Mouse (Mus musculus) forebrain, embryonic 14.5 days (tissue): Measurements from ENCODE around the gene Efemp2. TPM values are rescaled to one million over a fixed set of nuclear protein-coding genes. Genes with fewer than 3 reads are reported as not detected.

ENCODE experiments used
- ATAC-seq: fragments of 200-750 bp; cut with Nextera tagmentation; 2 replicates; pipeline ENCODE4 v1.8.0; 2017; ENCODE audit warnings: mild to moderate bottlenecking, moderate library complexity
- DNase-seq: peaks from one replicate; pipeline ENCODE4 v3.0.0-alpha.2; 2015; ENCODE audit warnings: low spot score
- H3K27ac ChIP-seq: fragments of 300-500 bp; sonication (generic); 2 replicates; pipeline ENCODE4 v1.5.1; 2014; ENCODE audit warnings: low read depth, mild to moderate bottlenecking, control low read depth, low read length, moderate library complexity
- H3K27me3 ChIP-seq: fragments of 300-500 bp; sonication (generic); replicated peaks from 2 replicates; pipeline ENCODE4 v1.6.1; 2014; ENCODE audit warnings: low read length, control low read depth, mixed read lengths; ENCODE audit not compliant: control insufficient read depth, insufficient read depth
- H3K36me3 ChIP-seq: fragments of 300-500 bp; sonication (generic); 2 replicates; pipeline ENCODE4 v1.6.1; 2014; ENCODE audit warnings: low read length, control low read depth; ENCODE audit not compliant: control insufficient read depth, insufficient read depth
- H3K4me1 ChIP-seq: fragments of 300-500 bp; sonication (generic); 2 replicates; pipeline ENCODE4 v1.6.1; 2014; ENCODE audit warnings: antibody characterized with exemption, low read length, control low read depth; ENCODE audit not compliant: control insufficient read depth, insufficient read depth
- H3K4me2 ChIP-seq: fragments of 300-500 bp; sonication (generic); 2 replicates; pipeline ENCODE4 v1.6.1; 2014; ENCODE audit warnings: mild to moderate bottlenecking, control low read depth, low read length
- H3K4me3 ChIP-seq: fragments of 300-500 bp; sonication (generic); 2 replicates; pipeline ENCODE4 v1.5.1; 2014; ENCODE audit warnings: low read depth, low read length, control low read depth
- H3K9ac ChIP-seq: fragments of 300-500 bp; sonication (generic); 2 replicates; pipeline ENCODE4 v1.6.1; 2014; ENCODE audit warnings: mild to moderate bottlenecking, low read length, control low read depth, moderate library complexity
- H3K9me3 ChIP-seq: fragments of 300-500 bp; sonication (generic); replicated peaks from 2 replicates; pipeline ENCODE4 v1.6.1; 2016; ENCODE audit warnings: low read length, control low read depth, mixed read lengths; ENCODE audit not compliant: control insufficient read depth
- WGBS: fragments of 180-500 bp; shearing (Covaris S2); extraction: QIAGEN DNeasy Blood & Tissue Kit; methylation state at CpG from one replicate; pipeline ENCODE4 v1.1.7; 2014; 5-methylcytosine and 5-hydroxymethylcytosine counted together
- polyA plus RNA-seq: library from polyadenylated mRNA; unstranded; fragments of >200 nt; fragmentation: Nextera tagmentation; extraction: Ambion mirVana; gene quantifications from 2 replicates; pipeline ENCODE4 v1.2.1, GENCODE M21; 2014

The Efemp2 gene
- polyA plus RNA-seq, 1 experiment from 2014 or later = 29.0 TPM

DNA sequence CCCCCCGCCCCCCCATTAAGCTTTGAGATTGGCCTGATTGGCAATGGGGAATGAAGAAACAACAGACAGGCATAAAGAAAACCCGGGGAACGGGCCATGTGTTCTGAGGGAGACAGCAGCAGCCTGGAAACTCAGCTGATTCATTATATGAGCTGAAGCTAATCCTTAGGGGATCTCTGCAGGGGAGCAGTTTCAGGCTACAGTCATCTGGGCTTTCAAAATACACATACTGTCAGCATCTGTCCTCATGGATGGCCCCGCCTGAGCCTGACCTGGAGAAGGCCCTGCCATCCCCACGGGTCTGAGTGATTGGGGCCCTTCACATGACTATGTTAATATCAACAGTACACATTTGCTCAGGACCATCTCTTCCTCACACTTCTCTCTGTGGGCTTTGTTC, 1.9 kb upstream of the Efemp2 start:
- Histone ChIP-seq H3K4me3 (no peak overlapping the region), H3K9me3 (no peaks in the 10 kb centered on the region), H3K9ac (no peak overlapping the region), H3K27me3 (no peaks in the 10 kb centered on the region), H3K27ac (no peak overlapping the region), H3K36me3 (peaks cover 12% of the 10 kb centered on the region), H3K4me1 (peaks cover 10% of the 10 kb centered on the region; the same call in 1 of the 2 replicates), H3K4me2 (no peak overlapping the region)
- ATAC-seq = no peak
- DNase-seq = no peak
- WGBS = 47% methylated on average over 5 of the region's 5 CpGs

DNA sequence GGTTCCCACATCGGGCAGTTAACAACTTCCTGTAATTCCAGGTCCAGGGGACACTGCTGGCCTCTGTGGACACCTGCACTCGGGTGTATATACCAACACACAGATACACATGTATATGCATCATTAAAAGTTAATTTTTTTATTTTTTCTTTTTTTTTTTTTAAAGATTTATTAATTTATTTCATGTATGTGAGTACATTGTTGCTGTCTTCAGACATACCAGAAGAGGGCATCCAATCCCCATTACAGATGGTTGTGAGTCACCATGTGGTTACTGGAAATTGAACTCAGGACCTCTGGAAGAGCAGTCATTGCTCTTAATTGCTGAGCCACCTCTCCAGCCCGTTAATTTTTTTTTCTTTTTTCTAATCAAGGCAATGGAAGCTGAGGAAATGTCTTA, 897 bp upstream of the Efemp2 start:
- 77% methylated on average over 3 of the region's 3 CpGs for WGBS
- peaks cover 2% of the 10 kb centered on the region; the same call in 1 of the 2 replicates for H3K36me3 ChIP-seq
- H3K4me3 ChIP-seq = no peak overlapping the region
- DNase-seq (no peak), ATAC-seq (no peak)
- H3K4me1 ChIP-seq = peaks cover 10% of the 10 kb centered on the region; the same call in 1 of the 2 replicates
- H3K9ac ChIP-seq = no peak overlapping the region
- H3K27me3 ChIP-seq = no peaks in the 10 kb centered on the region
- no peaks in the 10 kb centered on the region for H3K9me3 ChIP-seq
- H3K27ac ChIP-seq = no peak overlapping the region
- no peak overlapping the region for H3K4me2 ChIP-seq

DNA sequence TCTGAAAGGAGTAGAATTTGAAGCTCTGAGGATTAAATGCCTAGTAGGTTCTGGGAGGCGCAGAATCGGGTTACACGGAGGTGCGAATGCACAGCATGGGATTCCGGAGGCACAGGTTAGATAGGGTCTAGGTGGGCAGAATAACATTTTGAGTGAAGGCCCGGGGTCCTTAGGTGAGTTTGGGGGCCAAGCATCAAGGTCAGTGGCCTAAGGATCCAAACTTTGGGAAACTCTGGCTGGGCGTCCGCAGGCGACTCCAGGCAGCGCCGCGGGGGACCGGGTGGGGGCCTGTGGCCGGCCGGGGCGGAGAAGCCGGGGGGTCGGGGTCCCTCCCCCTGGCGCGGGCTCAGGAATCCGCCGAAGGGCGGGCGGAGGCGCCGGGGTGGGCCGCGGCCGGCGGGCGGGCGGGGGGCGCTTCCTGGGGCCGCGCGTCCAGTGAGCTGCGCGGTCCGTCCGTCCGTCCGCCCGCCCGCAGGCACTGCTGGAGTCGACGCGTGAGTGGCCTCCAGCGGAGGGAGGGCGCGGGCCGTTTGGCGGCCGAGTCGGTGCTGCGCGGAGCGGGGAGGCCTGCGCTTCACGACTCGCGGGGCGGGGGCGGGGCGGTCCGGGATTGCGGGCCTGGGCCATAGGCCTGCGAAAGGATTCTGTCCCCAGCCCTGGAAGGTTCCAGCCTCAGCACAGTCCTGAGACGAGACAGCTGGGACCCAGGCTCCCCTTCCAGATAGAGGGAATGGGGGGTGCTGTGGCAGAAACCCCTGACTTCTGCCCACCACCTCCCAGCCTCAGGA, 721 bp downstream of the Efemp2 start:
- Histone ChIP-seq H3K4me3 (peak overlapping the region; percentile 55), H3K9me3 (no peaks in the 10 kb centered on the region), H3K4me1 (peaks cover 10% of the 10 kb centered on the region; the same call in 1 of the 2 replicates), H3K27ac (no peak overlapping the region; the same call in 1 of the 2 replicates), H3K27me3 (no peaks in the 10 kb centered on the region), H3K4me2 (peak overlapping the region; percentile 94), H3K36me3 (peaks cover 5% of the 10 kb centered on the region; the same call in 1 of the 2 replicates), H3K9ac (peak overlapping the region; percentile 78)
- under 1% methylated on average over 43 of the region's 68 CpGs for WGBS
- DNase-seq (peak; percentile 34), ATAC-seq (peak; percentile 66)

DNA sequence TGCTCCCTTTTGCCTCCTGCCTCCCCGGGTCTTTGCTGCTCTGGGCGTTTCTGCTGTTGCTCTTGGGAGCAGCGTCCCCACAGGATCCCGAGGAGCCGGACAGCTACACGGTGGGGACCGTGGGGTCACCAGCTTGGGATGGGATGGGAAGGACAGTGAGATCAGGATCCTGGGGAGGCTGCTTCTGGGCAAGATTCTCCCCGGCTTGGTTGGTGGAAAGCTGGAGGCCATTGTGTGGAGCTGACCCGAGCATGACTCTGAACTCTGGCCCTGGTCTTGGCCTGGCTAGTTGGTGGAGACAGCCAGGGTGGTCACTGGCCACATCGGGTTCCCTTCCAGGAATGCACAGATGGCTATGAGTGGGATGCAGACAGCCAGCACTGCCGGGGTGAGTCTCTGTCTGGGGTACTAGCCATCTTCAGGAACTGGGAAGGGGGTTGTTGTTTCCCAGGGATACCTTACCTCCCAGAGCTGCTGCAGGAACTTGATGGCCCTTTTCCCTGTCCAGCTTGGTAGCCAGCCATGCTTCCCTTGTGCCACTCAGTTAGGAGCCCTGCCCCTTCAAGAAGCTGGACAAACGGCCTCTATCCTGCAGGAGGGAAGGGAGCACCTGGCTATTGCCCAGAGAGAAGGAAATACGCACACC, 1.4 kb downstream of the Efemp2 start:
- Histone ChIP-seq H3K27me3 (no peaks in the 10 kb centered on the region), H3K4me2 (peak overlapping the region; percentile 94), H3K4me3 (peak overlapping the region; percentile 55), H3K9me3 (no peaks in the 10 kb centered on the region), H3K4me1 (peaks cover 10% of the 10 kb centered on the region; the same call in 1 of the 2 replicates), H3K36me3 (peaks cover 11% of the 10 kb centered on the region; the same call in 1 of the 2 replicates), H3K9ac (peak overlapping the region; percentile 78), H3K27ac (no peak overlapping the region; the same call in 1 of the 2 replicates)
- WGBS = 28% methylated on average over 13 of the region's 13 CpGs
- DNase-seq = no peak
- no peak for ATAC-seq

DNA sequence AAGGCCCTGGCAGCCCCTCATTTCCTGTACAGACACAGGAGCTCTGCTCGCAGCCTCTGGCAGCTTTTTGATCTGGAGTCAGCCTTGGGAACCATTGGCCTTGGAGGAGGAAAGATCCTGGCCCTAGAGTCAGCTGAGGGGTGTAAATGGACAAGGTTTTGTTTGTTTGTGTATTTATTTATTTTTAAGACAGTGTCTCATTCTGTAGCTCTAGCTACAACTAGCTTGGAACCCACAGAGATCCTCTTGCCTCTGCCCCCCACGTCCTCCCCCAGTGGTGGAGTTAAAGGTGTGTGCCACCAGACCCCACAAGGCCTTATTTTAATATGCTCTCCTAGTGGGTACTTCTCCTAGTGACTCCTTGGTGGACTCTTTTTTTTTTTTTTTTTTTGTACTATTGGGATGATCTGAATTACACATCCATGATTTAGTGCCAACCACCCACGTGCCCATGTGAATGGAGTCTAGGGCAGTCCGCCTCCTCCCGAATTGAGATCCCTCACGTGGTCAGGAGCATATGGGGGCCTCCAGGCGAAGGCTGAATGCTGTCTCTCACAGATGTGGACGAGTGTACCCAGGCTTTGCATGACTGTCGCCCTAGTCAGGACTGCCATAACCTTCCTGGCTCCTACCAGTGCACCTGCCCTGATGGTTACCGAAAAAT, 3.4 kb downstream of the Efemp2 start:
- H3K4me1 ChIP-seq = peaks cover 10% of the 10 kb centered on the region; the same call in 1 of the 2 replicates
- no peak overlapping the region for H3K4me2 ChIP-seq
- H3K36me3 ChIP-seq = peaks cover 26% of the 10 kb centered on the region
- DNase-seq = no peak
- H3K27ac ChIP-seq = no peak overlapping the region
- H3K27me3 ChIP-seq = no peaks in the 10 kb centered on the region
- no peak overlapping the region for H3K9ac ChIP-seq
- 83% methylated on average over 10 of the region's 10 CpGs for WGBS
- no peak overlapping the region for H3K4me3 ChIP-seq
- no peak for ATAC-seq
- H3K9me3 ChIP-seq = no peaks in the 10 kb centered on the region

DNA sequence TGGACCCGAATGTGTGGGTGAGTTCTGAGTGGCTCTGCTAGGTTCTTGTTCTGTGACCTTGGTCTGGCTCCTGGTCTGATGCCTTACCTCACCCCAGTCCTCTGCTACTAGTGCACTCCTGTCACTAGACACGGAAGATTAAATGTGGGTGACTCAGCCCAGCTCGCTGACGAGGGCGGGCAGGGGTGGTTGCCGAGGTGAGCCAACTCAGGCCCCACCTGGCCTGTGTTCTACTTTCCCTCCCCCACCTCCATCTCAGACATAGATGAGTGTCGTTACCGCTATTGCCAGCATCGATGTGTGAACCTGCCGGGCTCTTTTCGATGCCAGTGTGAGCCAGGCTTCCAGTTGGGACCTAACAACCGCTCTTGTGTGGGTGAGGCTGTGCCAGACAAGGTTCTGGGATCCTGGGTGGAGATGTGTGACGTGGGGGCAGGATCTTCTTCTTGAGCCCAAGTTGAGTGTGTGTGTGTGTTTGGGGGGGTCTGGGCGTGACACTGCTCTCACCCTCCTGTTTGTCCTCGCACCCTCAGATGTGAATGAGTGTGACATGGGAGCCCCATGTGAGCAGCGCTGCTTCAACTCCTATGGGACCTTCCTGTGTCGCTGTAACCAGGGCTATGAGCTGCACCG, 4.0 kb downstream of the Efemp2 start:
- peaks cover 10% of the 10 kb centered on the region; the same call in 1 of the 2 replicates for H3K4me1 ChIP-seq
- H3K9ac ChIP-seq = no peak overlapping the region
- H3K27me3 ChIP-seq = no peaks in the 10 kb centered on the region
- no peaks in the 10 kb centered on the region for H3K9me3 ChIP-seq
- DNase-seq = no peak
- no peak overlapping the region for H3K4me3 ChIP-seq
- WGBS = 90% methylated on average over 18 of the region's 18 CpGs
- ATAC-seq = no peak
- no peak overlapping the region for H3K27ac ChIP-seq
- peaks cover 33% of the 10 kb centered on the region for H3K36me3 ChIP-seq
- H3K4me2 ChIP-seq = no peak overlapping the region

DNA sequence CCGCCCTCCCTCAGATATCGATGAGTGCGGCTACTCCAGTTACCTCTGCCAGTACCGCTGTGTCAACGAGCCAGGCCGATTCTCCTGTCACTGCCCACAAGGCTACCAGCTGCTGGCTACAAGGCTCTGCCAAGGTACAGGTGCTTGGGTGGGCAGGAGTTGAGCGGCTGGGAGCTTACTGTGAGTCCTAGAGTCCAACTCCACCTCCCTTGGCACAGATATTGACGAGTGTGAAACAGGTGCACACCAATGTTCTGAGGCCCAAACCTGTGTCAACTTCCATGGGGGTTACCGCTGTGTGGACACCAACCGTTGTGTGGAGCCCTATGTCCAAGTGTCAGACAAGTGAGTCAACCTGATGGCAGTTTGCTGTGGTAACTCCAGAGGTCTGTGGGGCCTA, 6.3 kb downstream of the Efemp2 start:
- ATAC-seq (no peak), DNase-seq (no peak)
- Histone ChIP-seq H3K27ac (no peak overlapping the region), H3K4me3 (no peak overlapping the region), H3K9ac (no peak overlapping the region), H3K4me1 (peaks cover 1% of the 10 kb centered on the region; the same call in 1 of the 2 replicates), H3K36me3 (peaks cover 55% of the 10 kb centered on the region), H3K27me3 (no peaks in the 10 kb centered on the region), H3K9me3 (no peaks in the 10 kb centered on the region), H3K4me2 (no peak overlapping the region)
- 90% methylated on average over 10 of the region's 10 CpGs for WGBS

DNA sequence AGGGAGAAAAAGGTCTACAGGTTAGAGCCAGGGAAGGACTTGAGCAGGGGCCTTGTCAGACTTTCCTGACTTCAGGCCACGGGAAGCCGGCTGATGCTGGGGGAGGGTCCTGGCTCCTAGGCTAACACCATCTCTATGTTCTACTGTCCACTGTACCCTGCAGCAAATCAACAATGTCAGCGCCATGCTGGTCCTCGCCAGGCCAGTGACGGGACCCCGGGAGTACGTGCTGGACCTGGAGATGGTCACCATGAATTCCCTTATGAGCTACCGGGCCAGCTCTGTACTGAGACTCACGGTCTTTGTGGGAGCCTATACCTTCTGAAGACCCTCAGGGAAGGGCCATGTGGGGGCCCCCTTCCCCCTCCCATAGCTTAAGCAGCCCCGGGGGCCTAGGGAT, 7.6 kb downstream of the Efemp2 start:
- Histone ChIP-seq H3K9me3 (no peaks in the 10 kb centered on the region), H3K27me3 (no peaks in the 10 kb centered on the region), H3K4me2 (no peak overlapping the region), H3K4me1 (no peaks in the 10 kb centered on the region), H3K4me3 (no peak overlapping the region), H3K27ac (no peak overlapping the region), H3K36me3 (peaks cover 69% of the 10 kb centered on the region), H3K9ac (no peak overlapping the region)
- DNase-seq = no peak
- ATAC-seq = no peak
- 92% methylated on average over 10 of the region's 10 CpGs for WGBS
